Mouse (Mus musculus): Measurements from ENCODE around the gene Hoxa6. TPM values are rescaled to one million over a fixed set of nuclear protein-coding genes. Genes with fewer than 3 reads are reported as not detected.

Gene Hoxa6
- polyA plus RNA-seq, 1 experiment from 2014 or later: 1.2 TPM

GRCm38 (mm10) chr6:52223939-52224760 is 15.6 kb upstream of the Hoxa6 start:
- Histone ChIP-seq H3K9ac (peak overlapping the region; percentile 99), H3K27me3 (0 out of 2 replicates have a peak, but pooled peaks cover 2% of the 10 kb centered on the region), H3K4me2 (replicated peaks) (peak overlapping the region; percentile 93), H3K36me3 (peaks cover 18% of the 10 kb centered on the region), H3K4me3 (peak overlapping the region; percentile 86), H3K9me3 (no peaks in the 10 kb centered on the region), H3K4me1 (peaks cover 42% of the 10 kb centered on the region), H3K27ac (peak overlapping the region; percentile 99)
- WGBS: 2% methylated on average over 24 of the region's 24 CpGs
- no peak for ATAC-seq (ENCODE audit: low FRiP score, low read depth)

GRCm38 (mm10) chr6:52222729-52223128 is 14.2 kb upstream of the Hoxa6 start:
- Histone ChIP-seq H3K9me3 (no peaks in the 10 kb centered on the region), H3K4me1 (peaks cover 55% of the 10 kb centered on the region), H3K27me3 (0 out of 2 replicates have a peak, but pooled peaks cover 2% of the 10 kb centered on the region), H3K36me3 (peaks cover 18% of the 10 kb centered on the region), H3K4me2 (replicated peaks) (peak overlapping the region; percentile 93), H3K4me3 (peak overlapping the region; percentile 86), H3K9ac (peak overlapping the region; percentile 99), H3K27ac (peak overlapping the region; percentile 99)
- ATAC-seq (ENCODE audit: low FRiP score, low read depth): no peak
- 6% methylated on average over 13 of the region's 13 CpGs for WGBS

- H3K9me3 ChIP-seq: no peaks in the 10 kb centered on the region
- peak overlapping the region; percentile 86 for H3K4me3 ChIP-seq
- WGBS: under 1% methylated on average over 21 of the region's 21 CpGs
- peak overlapping the region; percentile 93 for H3K4me2 ChIP-seq (replicated peaks)
- ATAC-seq (ENCODE audit: low FRiP score, low read depth): peak; percentile 45
- peaks cover 53% of the 10 kb centered on the region for H3K4me1 ChIP-seq
- peaks cover 18% of the 10 kb centered on the region for H3K36me3 ChIP-seq
- H3K27ac ChIP-seq: peak overlapping the region; percentile 99
- H3K9ac ChIP-seq: peak overlapping the region; percentile 99
- H3K27me3 ChIP-seq: 0 out of 2 replicates have a peak, but pooled peaks cover 2% of the 10 kb centered on the region
Measured at GRCm38 (mm10) chr6:52221993-52222685, 13.6 kb upstream of the Hoxa6 start.

- Histone ChIP-seq H3K36me3 (peaks cover 18% of the 10 kb centered on the region), H3K27ac (peak within 1 kb of the TSS; percentile 99), H3K9ac (peak within 1 kb of the TSS; percentile 99), H3K4me1 (peaks cover 47% of the 10 kb centered on the region), H3K27me3 (0 out of 2 replicates have a peak, but pooled peaks cover 2% of the 10 kb centered on the region), H3K4me3 (peak within 1 kb of the TSS; percentile 86), H3K4me2 (replicated peaks) (peak within 1 kb of the TSS; percentile 93), H3K9me3 (no peaks in the 10 kb centered on the region)
- peak; percentile 22 for ATAC-seq (ENCODE audit: low FRiP score, low read depth)
- WGBS: under 1% methylated on average over 46 of the region's 46 CpGs
Measured at GRCm38 (mm10) chr6:52221337-52221992, 12.9 kb upstream of the Hoxa6 start, which contains the start of gene Hoxa7. Gene Hoxa7 (minus strand): TSS chr6:52221854.

GRCm38 (mm10) chr6:52220865-52221310 is 12.4 kb upstream of the Hoxa6 start:
- Histone ChIP-seq H3K4me2 (replicated peaks) (peak overlapping the region; percentile 93), H3K4me1 (peaks cover 53% of the 10 kb centered on the region), H3K4me3 (peak overlapping the region; percentile 86), H3K27me3 (peaks cover 7% of the 10 kb centered on the region; the same call in 1 of the 2 replicates), H3K36me3 (peaks cover 18% of the 10 kb centered on the region), H3K27ac (peak overlapping the region; percentile 99), H3K9ac (peak overlapping the region; percentile 99), H3K9me3 (no peaks in the 10 kb centered on the region)
- no peak for ATAC-seq (ENCODE audit: low FRiP score, low read depth)
- 4% methylated on average over 12 of the region's 12 CpGs for WGBS

GRCm38 (mm10) chr6:52220003-52220864 is 11.7 kb upstream of the Hoxa6 start:
- peak overlapping the region; percentile 93 for H3K4me2 ChIP-seq (replicated peaks)
- peaks cover 11% of the 10 kb centered on the region for H3K36me3 ChIP-seq
- H3K9ac ChIP-seq: peak overlapping the region; percentile 99
- H3K4me1 ChIP-seq: peaks cover 59% of the 10 kb centered on the region
- no peaks in the 10 kb centered on the region for H3K9me3 ChIP-seq
- 15% methylated on average over 32 of the region's 32 CpGs for WGBS
- ATAC-seq (ENCODE audit: low FRiP score, low read depth): no peak
- peak overlapping the region; percentile 99; the same call in 1 of the 2 replicates for H3K27ac ChIP-seq
- peaks cover 9% of the 10 kb centered on the region for H3K27me3 ChIP-seq
- peak overlapping the region; percentile 86 for H3K4me3 ChIP-seq

- no peak overlapping the region for H3K27ac ChIP-seq
- peaks cover 67% of the 10 kb centered on the region for H3K4me1 ChIP-seq
- no peak for ATAC-seq (ENCODE audit: low FRiP score, low read depth)
- H3K9me3 ChIP-seq: no peaks in the 10 kb centered on the region
- H3K4me3 ChIP-seq: peak overlapping the region; percentile 86
- H3K4me2 ChIP-seq (replicated peaks): peak overlapping the region; percentile 93
- peak overlapping the region; percentile 99 for H3K9ac ChIP-seq
- H3K27me3 ChIP-seq: peaks cover 17% of the 10 kb centered on the region
- peaks cover 6% of the 10 kb centered on the region for H3K36me3 ChIP-seq
- 48% methylated on average over 9 of the region's 9 CpGs for WGBS
Measured at GRCm38 (mm10) chr6:52219234-52219942, 10.9 kb upstream of the Hoxa6 start.

- Histone ChIP-seq H3K27ac (no peak overlapping the region), H3K4me2 (replicated peaks) (peak overlapping the region; percentile 93), H3K9me3 (no peaks in the 10 kb centered on the region), H3K36me3 (no peaks in the 10 kb centered on the region), H3K4me1 (peaks cover 73% of the 10 kb centered on the region), H3K9ac (peak overlapping the region; percentile 89), H3K4me3 (peak overlapping the region; percentile 65), H3K27me3 (peaks cover 21% of the 10 kb centered on the region)
- 14% methylated on average over 14 of the region's 14 CpGs for WGBS
- ATAC-seq (ENCODE audit: low FRiP score, low read depth): no peak
Measured at GRCm38 (mm10) chr6:52218643-52219215, 10.2 kb upstream of the Hoxa6 start.

- H3K4me1 ChIP-seq: peaks cover 76% of the 10 kb centered on the region
- peak overlapping the region; percentile 65 for H3K4me3 ChIP-seq
- peak overlapping the region; percentile 89 for H3K9ac ChIP-seq
- H3K9me3 ChIP-seq: no peaks in the 10 kb centered on the region
- peak overlapping the region; percentile 95 for H3K27ac ChIP-seq
- no peaks in the 10 kb centered on the region for H3K36me3 ChIP-seq
- peak overlapping the region; percentile 93 for H3K4me2 ChIP-seq (replicated peaks)
- WGBS: 6% methylated on average over 23 of the region's 23 CpGs
- H3K27me3 ChIP-seq: peaks cover 21% of the 10 kb centered on the region
- no peak for ATAC-seq (ENCODE audit: low FRiP score, low read depth)
Measured at GRCm38 (mm10) chr6:52217895-52218642, 9.5 kb upstream of the Hoxa6 start.

GRCm38 (mm10) chr6:52217459-52217768 is 8.9 kb upstream of the Hoxa6 start:
- Histone ChIP-seq H3K27me3 (peaks cover 21% of the 10 kb centered on the region), H3K4me2 (replicated peaks) (peak overlapping the region; percentile 93), H3K9ac (peak overlapping the region; percentile 89), H3K4me1 (peaks cover 76% of the 10 kb centered on the region), H3K9me3 (no peaks in the 10 kb centered on the region), H3K27ac (peak overlapping the region; percentile 95), H3K36me3 (no peaks in the 10 kb centered on the region), H3K4me3 (peak overlapping the region; percentile 65)
- WGBS: 0% methylated on average over 25 of the region's 25 CpGs
- peak; percentile 71 for ATAC-seq (ENCODE audit: low FRiP score, low read depth)

Data from limb, embryonic 13.5 days (tissue).